Mouse (Mus musculus): ENCODE results near the gene Efnb3.

Gene Efnb3

DNA sequence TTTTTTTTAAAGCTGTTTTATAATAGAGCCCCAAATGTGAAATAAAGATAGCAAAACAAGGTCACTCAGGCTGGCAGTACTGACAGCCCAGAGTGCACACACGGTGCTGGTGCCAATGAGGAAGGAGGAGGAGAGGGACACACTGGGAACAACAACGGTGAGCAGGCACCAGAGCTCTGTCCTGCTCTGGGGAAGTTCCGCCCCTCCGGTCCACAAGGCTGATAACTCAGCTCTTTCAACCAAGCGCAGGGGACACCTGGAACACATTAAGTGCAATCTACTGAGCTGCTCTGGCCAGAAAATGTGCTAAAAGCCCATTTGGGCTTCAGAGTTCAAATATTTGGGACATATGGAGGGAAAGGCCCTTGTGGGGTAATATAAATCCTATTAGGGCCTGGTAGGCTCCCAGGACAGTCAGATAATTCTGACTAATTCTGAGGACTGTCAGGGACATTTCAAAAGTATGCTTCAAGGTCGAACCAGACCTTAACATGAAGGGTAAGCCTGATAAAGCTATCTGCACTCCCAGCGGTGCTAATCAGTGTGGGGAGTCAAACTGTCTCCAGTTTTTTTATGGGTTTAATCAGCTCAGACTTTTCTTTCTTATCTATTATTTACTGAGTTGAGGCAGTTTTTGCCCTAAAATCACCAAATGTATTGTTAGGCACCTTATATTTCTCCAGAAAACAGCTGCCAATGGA is 49.1 kb downstream of the Efnb3 start:
- DNase-seq (ENCODE audit: low spot score in 2 of 2): no peak
